Mouse (Mus musculus): ENCODE results near the gene Vps45. TPM values are rescaled to one million over a fixed set of nuclear protein-coding genes. Genes with fewer than 3 reads are reported as not detected.
"Not testable (repeated sequence)": the region's sequence is repeated elsewhere in the genome, so short reads cannot be mapped to it uniquely, and the experiment has no call there.

Gene Vps45
- total RNA-seq, 2 experiments from 2014 or later, result 19.6 to 19.8 TPM

DNA sequence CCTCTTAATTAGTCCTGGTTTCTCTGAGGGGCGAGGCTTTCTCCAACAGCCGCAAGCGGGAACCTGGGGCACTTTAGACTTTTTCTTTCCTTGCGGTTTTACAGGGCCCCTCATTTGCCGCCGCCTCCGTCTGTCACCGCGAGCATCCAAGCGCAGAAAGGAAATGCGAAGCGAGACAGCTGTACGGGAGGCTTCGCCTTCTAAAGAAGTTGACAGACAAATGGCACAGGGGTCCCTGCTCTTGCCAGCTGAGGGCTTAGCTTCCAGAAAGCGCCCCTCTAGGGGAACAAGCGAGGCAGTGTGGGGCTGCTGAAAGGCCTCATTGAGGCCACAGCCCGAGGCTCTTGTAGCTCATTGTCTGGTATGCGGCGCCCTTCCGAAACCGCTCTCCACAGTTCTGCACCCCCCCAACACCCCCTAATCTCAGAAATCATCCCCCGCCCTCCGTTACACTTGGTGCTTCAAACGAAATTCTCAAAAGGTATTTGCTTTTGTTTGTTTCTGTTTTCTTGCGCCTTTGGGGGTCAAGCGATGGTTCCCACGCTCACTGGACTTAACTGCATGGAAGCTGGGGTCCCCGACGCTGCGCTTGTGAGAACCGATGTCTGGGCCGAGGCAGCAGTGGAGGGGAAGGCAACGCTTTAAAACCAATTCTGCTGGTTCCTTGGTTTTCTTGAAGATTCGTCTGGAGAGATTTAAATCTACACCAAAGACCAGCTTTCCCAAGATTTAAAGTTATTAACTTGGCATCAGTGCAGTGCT is 85.2 kb downstream of the Vps45 start:
- no peak for DNase-seq (ENCODE audit: low spot score)

GRCm38 (mm10) chr3:95972251-95972872 is 85.9 kb downstream of the Vps45 start:
- no peak for DNase-seq (ENCODE audit: low spot score)

DNA sequence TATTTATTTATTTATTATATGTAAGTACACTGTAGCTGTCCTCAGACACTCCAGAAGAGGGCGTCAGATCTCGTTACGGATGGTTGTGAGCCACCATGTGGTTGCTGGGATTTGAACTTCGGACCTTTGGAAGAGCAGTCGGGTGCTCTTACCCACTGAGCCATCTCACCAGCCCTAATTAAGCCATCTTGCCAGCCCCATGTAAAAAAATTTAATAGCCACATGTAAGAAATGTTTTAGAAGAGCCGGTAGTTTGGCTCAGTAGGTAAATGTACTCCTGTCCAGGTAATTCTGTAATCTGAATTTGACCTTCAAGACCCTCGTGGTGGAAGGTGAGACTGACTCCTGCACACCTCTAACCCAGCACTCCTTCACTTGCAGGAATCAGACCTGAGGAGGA is 87.6 kb downstream of the Vps45 start:
- not testable (repeated sequence) for DNase-seq (ENCODE audit: low spot score)

DNA sequence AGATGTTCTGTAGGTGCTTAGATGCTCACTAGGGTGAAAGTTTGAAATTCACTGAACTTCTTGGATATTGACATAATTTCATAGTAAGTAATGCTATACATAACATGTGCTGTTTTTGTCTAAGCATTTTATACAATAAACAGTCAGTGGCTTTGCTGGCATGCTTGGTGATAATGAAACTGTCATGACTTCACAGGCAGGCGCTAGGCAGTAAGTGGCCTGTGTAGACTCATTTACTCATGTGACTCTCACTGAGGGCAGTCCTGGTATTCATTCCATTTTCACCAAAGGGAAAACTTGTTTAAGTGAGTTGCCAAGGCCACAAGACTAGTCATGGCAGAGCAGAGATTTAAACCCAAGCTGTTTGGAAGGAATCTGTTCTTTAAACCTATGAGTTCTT is 89.0 kb downstream of the Vps45 start:
- DNase-seq (ENCODE audit: low spot score), result no peak

DNA sequence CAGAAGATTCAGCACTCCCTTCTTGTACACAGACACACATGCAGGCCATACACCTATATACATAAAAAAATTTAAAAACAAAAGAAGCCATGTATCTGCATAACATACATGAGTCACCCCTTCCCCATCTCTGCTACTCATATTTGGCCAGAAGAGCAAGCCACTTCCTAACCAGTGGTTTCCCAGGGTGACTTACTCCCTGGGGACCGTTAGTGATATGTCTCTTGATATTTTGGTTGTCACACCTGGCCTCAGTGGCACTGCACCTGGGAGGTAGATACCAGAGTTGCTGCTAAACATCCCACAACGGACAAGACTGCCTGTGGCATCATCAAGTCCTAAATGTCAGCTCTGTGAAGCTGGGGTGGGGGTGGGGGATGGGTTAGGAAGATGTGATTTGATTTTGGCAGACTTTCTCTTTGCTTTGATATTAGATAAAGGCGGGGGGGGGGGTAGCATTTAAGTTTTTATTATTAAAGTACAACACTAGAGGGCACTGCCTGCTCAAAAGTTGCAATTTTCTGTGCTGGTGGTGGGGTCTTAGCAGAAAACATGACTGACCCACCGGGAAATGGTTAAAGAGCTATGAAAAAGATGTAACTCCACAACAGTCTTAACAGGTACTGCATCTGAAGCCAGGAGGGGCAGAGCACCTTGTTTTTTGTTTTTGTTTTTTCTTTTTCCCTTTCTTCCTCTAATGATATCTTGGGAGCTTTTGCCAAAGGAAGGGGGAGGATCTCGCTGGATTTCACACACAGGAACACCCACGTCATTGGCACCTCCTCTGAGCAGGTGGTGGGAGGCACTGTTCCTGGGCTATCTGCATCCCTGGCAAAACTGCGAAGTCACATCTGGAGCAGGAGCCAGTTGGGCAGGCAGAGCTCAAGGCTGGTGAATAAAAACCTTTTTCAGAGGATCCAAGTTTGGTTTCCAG is 92.5 kb downstream of the Vps45 start:
- no peak for DNase-seq (ENCODE audit: low spot score)

- DNase-seq (ENCODE audit: low spot score), result no peak
Observed at GRCm38 (mm10) chr3:95963681-95964080, 94.6 kb downstream of the Vps45 start.

DNA sequence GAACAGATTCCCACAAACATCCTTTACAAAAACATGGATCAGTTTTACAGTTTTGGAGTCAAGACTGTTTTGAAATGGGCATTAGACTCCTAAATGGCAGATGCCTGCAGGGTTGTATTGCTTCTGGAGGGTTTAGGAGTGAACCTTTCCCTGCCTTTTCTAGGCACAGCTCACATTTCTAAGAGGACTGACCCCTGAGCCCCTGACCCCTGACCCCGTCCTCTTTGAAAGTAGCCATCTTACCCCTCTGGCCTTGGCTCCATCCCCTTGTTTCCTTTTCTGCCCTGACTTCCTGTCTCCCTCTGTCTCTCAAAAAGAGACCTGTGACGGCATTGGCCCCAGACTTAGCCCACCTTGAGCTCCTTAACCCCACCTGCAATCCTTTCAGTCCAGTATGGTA is 95.0 kb downstream of the Vps45 start:
- DNase-seq (ENCODE audit: low spot score), result no peak

- DNase-seq (ENCODE audit: low spot score), result not testable (repeated sequence)
Observed at GRCm38 (mm10) chr3:95962182-95962581, 96.1 kb downstream of the Vps45 start.

DNA sequence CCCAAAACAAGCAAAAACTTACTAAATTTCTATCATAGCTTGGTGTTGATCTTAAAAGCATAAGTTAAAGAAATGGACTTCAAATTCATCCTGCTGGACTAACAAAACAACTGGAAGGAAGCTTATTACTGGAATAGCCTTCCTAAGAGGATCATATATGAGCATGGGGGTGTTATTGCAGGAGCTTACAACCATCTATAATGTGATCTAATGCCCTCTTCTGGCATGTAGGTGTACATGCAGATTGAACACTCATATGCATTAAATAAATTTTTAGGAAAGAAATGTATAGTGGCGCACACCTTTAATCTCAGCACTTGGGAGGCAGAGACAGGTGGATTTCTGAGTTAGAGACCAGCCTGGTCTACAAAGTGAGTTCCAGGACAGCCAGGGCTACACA is 98.5 kb downstream of the Vps45 start:
- DNase-seq (ENCODE audit: low spot score), result no peak

DNA sequence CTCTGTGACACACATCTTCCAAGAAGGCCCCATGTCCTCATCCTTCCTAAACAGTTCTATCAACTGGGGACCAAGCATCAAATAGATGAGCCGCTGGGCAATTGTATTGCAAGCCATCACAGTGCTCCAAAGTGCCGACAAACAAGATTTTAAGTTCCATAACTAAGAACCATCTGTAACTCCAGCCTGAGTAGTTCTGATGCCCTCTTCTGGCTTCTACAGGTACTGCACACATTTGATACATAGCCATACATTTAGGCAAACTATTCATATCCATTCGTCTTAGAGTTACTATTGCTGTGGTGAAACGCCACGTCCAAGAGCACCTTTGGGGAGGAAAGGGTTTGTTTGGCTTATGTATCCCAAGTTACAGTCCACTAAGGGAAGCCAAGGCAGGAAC is 99.2 kb downstream of the Vps45 start:
- no peak for DNase-seq (ENCODE audit: low spot score)

GRCm38 (mm10) chr3:95957359-95958148 is 100.7 kb downstream of the Vps45 start:
- DNase-seq (ENCODE audit: low spot score), result peak; percentile 72

DNA sequence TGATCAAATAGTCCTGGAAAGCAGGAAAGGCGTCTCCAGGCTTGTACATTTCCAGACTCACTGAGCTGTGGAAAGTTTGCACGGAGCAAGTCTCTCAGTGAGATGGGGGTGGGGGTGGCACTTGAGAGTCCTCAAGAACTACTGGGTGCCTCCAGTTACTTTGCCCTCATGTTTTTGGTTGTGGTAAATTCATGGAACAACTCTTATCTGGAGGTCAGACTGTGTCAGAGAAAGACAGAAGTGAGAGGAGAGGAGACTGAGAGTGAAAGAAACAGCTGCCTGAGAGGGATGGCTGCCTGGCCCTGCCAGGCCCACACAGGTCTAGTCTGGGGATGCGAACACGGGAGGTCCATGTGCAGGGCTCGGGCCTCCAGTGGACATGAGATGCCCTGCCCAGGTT is 102.9 kb downstream of the Vps45 start:
- DNase-seq (ENCODE audit: low spot score), result no peak

GRCm38 (mm10) chr3:95954648-95955173 is 103.6 kb downstream of the Vps45 start:
- DNase-seq (ENCODE audit: low spot score), result not testable (repeated sequence)

- no peak for DNase-seq (ENCODE audit: low spot score)
Observed at GRCm38 (mm10) chr3:95953522-95953921, 104.7 kb downstream of the Vps45 start.

DNA sequence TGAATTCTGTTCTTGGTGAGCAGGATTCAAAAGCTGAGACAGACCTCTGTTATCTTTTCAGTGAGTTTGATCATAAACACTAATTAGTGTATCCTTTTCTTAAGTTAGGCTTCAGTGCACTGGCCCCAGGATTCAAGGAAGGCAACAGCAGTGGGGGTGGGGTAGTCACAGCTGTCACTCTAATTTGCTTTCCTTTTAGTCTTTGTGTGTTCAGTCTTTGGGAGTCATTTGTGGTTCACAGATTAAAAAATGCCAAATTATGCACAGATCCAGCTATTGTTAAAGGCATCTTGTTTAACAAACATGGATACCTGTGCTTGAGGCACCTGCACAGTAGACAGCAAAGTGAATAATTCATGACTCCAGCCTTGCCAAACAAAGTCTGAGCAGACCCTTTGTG is 105.2 kb downstream of the Vps45 start:
- DNase-seq (ENCODE audit: low spot score), result no peak

DNA sequence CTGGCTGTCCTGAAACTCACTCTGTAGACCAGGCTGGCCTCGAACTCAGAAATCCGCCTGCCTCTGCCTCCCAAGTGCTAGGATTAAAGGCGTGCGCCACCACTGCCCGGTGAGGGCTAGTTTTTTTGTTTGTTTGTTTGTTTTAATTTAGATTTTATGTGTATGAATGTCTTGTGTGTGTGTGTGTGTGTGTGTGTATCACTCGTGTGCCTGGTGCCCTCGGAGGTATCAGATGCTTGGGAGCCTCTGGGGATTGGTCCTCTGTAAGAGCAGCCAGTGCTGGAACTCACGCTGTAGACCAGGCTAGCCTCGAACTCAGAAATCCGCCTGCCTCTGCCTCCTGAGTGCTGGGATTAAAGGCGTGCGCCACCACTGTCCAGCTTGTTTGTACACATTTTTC is 106.7 kb downstream of the Vps45 start:
- DNase-seq (ENCODE audit: low spot score), result not testable (repeated sequence)

DNA sequence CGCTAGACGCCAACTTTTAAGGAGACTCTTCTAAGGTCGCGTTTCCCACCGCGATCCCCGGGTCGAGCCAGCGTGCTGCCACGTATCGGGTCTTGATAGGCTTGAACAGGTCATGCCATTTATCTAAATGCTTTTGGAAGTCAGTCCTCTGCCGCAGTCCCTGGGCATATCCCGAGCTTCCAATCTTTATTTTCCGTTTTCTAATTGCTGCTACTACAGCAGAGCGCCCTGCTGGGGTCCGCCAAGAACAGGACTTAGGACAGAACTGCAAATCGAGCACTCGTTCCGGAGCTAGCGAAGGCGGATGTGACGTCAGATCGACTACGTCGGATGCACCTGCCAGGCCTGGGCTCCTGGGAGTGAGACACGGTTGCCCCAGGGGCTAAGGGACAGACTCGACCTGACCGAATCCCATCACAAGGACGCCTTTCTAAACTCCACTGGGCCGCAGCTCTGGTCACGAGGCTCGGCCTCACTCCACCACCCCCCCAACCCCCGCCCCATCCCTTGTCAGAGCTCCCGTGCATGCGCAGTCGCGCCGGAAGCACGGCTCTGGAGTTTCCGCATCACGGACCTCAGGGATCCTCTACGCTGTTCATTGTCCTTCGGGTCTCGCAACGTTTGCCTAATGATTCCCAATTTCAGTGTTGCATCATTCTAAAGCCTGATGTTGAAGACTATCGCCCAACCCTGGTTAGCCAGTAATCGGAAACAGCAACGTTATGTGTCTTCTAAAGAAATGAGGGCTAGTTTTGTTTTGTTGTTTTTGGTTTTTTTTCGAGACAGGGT is 107.3 kb downstream of the Vps45 start:
- DNase-seq (ENCODE audit: low spot score), result peak; percentile 90

Measured in gastrocnemius, adult 18-20 months (tissue).